Mouse (Mus musculus): ENCODE measurements around the gene Zfp821. TPM values are rescaled to one million over a fixed set of nuclear protein-coding genes. Genes with fewer than 3 reads are reported as not detected.

Zfp821 gene
- polyA plus RNA-seq (2014; fragmentation: Illumina TruSeq; extraction: RNeasy Lipid Tissue Mini Kit (QIAGEN cat#74804); ENCODE audit: low read depth, low replicate concordance) = 0.69 TPM

DNA sequence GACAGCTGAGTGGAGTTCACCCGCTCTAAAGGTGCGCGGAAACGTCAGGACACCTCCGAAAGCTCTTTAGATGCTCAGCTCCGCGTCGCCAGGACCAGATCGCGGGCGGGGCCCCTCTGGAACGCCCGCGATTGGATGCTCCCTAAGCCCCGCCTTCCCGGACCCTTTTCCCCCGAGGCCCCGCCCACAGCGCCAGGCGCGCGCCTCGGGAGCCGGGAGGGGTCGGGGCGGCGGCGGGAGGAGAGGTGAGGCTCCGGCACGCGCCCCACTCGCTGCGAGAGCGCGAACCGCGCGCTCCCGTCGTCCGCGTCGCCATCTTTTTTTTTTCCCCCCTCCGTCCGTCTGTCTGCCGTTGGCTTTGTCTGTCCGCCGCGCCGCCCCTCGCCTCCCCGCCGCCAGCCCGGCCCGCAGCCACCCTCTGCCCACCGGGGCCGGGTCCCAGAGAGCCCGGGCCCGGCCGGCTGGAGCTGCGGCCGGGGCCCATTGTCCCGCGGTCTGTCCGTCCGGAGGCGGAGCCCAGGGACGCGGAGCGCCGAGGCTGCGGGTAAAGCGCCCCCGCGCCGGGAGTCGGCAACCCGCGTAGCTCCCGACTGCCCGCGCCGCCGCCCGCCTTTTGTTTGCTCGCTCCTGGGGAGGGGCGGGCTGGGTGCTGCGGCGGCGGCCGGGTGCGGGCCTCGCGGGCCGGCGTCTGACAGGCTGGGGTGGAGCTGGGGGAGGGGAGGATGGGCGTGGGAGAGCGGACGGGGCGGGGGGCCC lies at the start of gene Zfp821:
TSS of gene Zfp821 (plus strand) at position 227 of the 756 bp plus-strand sequence.

GRCm38 (mm10) chr8:109693146-109693900 lies 12.0 kb upstream of the Zfp821 start, which contains the start of gene Ist1:
TSS of gene Ist1 (minus strand) at chr8:109693260.

DNA sequence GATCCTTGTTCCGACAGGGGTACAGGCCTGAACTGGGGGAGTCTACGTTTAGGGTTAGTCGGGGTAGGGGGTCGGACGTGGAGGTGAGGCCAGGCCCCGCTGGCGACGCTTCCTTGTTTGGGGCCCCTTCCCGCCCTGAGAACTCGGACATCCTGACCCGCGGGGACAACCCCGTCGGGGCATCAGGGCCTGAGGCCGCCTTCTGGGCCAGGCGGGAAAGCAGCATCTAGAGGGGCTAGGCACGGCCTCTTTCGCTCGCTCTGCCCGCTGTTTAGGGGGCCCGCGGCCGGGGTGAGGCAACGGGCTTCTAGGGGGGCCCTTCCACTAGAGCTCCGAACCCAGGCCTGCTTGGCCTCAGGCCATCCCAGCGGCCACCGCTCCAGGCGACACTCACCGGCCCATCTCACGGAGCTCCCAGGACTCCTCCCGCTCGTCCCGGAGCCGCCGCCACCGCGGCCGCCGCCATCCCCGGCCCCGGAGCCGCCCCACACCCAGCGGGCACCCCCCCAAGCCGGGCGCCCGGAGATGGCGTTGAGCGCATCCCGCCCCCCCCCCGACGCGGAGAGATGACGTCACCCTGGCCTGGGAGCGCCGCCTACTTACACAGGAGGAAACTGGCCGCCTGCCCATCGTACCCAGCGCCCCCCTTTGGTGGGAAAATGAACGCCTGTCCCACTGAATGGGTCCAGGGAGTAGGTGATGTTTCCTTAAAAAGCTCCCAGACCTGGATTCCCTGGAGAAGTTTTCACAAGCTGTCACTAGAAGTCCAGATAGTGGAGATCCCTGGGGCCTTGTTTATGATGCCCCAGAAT lies 32.1 kb downstream of the Zfp821 start, which contains the start of gene Atxn1l:
TSS of gene Atxn1l (minus strand) at position 503 of the 812 bp plus-strand sequence.

Other genes with a start within 250 kb of the Zfp821 start
- gene Pmfbp1, start 211.5 kb upstream of the Zfp821 start, polyA plus RNA-seq (2014; fragmentation: Illumina TruSeq; extraction: RNeasy Lipid Tissue Mini Kit (QIAGEN cat#74804); ENCODE audit: low read depth, low replicate concordance) = not detected
- 1.7 TPM for gene Dhx38, start 139.7 kb upstream of the Zfp821 start, polyA plus RNA-seq (2014; fragmentation: Illumina TruSeq; extraction: RNeasy Lipid Tissue Mini Kit (QIAGEN cat#74804); ENCODE audit: low read depth, low replicate concordance)
- gene Txnl4b, start 139.7 kb upstream of the Zfp821 start, polyA plus RNA-seq (2014; fragmentation: Illumina TruSeq; extraction: RNeasy Lipid Tissue Mini Kit (QIAGEN cat#74804); ENCODE audit: low read depth, low replicate concordance) = 14.2 TPM
- gene Hp, start 126.4 kb upstream of the Zfp821 start, polyA plus RNA-seq (2014; fragmentation: Illumina TruSeq; extraction: RNeasy Lipid Tissue Mini Kit (QIAGEN cat#74804); ENCODE audit: low read depth, low replicate concordance) = 124 TPM
- gene Dhodh, start 96.9 kb upstream of the Zfp821 start, polyA plus RNA-seq (2014; fragmentation: Illumina TruSeq; extraction: RNeasy Lipid Tissue Mini Kit (QIAGEN cat#74804); ENCODE audit: low read depth, low replicate concordance) = 1.7 TPM
- gene Pkd1l3, start 91.0 kb upstream of the Zfp821 start, polyA plus RNA-seq (2014; fragmentation: Illumina TruSeq; extraction: RNeasy Lipid Tissue Mini Kit (QIAGEN cat#74804); ENCODE audit: low read depth, low replicate concordance) = not detected
- 39.4 TPM for gene Ist1, start 12.3 kb upstream of the Zfp821 start, polyA plus RNA-seq (2014; fragmentation: Illumina TruSeq; extraction: RNeasy Lipid Tissue Mini Kit (QIAGEN cat#74804); ENCODE audit: low read depth, low replicate concordance)
- 6.2 TPM for gene Atxn1l, start 32.2 kb downstream of the Zfp821 start, polyA plus RNA-seq (2014; fragmentation: Illumina TruSeq; extraction: RNeasy Lipid Tissue Mini Kit (QIAGEN cat#74804); ENCODE audit: low read depth, low replicate concordance)
- 114 TPM for gene Ap1g1, start 73.0 kb downstream of the Zfp821 start, polyA plus RNA-seq (2014; fragmentation: Illumina TruSeq; extraction: RNeasy Lipid Tissue Mini Kit (QIAGEN cat#74804); ENCODE audit: low read depth, low replicate concordance)
- 1.1 TPM for gene Phlpp2, start 163.0 kb downstream of the Zfp821 start, polyA plus RNA-seq (2014; fragmentation: Illumina TruSeq; extraction: RNeasy Lipid Tissue Mini Kit (QIAGEN cat#74804); ENCODE audit: low read depth, low replicate concordance)